Mouse (Mus musculus): Measurements from ENCODE around the gene Pde8b. TPM values are rescaled to one million over a fixed set of nuclear protein-coding genes. Genes with fewer than 3 reads are reported as not detected.

Pde8b gene
- polyA plus RNA-seq, 1 experiment from 2014 or later = 9.9 TPM

DNA sequence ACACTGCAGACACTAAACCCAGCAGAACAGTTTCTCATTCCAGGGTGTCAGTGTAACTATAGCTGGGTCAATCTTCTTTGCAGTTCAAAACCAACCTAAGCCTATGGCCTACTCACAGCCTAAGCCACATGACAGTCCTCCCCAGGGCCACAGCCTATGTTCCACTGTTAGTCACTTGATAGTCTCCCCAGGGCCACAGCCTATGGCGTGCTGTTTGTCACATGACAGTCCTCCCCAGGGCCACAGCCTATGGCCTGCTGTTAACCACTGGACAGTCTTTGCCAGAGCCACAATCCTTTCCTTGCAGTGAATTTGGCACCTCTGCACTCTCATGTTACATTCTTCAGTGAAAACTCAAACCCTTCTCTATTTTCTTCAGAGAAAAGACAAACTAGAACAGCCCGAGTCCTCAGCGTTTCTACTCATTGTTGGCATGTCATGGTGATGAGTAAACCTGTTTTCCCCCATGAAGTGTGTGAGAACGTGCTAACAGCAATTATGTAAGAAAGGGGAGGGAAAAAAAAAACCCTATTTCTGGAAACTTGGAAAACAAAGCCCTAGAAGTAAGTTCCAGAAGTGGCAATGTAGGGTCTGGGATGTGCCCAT, 147.0 kb downstream of the Pde8b start:
- no peak for ATAC-seq (ENCODE audit: low read depth)
- no peaks in the 10 kb centered on the region for H3K36me3 ChIP-seq (ENCODE audit: control insufficient read depth, insufficient read depth, low read length)
- no peaks in the 10 kb centered on the region for H3K4me1 ChIP-seq (ENCODE audit: control insufficient read depth, insufficient read depth, low read length)
- H3K9me3 ChIP-seq (ENCODE audit: control insufficient read depth, low read length) = no peaks in the 10 kb centered on the region
- H3K4me3 ChIP-seq (ENCODE audit: low read depth, low read length) = no peak overlapping the region
- H3K4me2 ChIP-seq (ENCODE audit: low read depth, low read length) = no peak overlapping the region
- H3K9ac ChIP-seq (replicated peaks; ENCODE audit: low read depth, low read length) = no peak overlapping the region
- 71% methylated on average over 4 of the region's 4 CpGs for WGBS
- no peak overlapping the region for H3K27ac ChIP-seq (ENCODE audit: low read depth, low read length)
- no peaks in the 10 kb centered on the region for H3K27me3 ChIP-seq (ENCODE audit: control insufficient read depth, insufficient read depth, low read length)

DNA sequence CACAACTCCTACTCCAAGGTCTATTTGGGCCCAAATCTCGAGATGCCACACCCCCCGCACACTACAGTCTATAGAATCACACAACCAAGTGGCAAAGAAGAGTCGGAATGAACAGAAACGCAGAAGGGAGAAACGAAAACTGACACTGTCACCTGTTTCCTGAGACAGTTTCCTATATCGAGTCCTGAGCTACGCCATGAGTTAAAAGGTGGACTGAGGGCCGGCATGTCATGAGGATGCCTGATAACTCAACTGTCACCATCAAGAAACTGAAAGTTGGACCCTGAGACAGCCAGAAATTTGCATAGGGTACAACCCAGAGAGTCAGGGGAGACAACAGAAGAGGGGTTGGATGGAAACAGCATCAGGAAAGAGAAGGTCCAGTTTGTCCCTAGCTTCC, 148.8 kb downstream of the Pde8b start:
- no peaks in the 10 kb centered on the region for H3K27me3 ChIP-seq (ENCODE audit: control insufficient read depth, insufficient read depth, low read length)
- no peak overlapping the region for H3K27ac ChIP-seq (ENCODE audit: low read depth, low read length)
- H3K4me1 ChIP-seq (ENCODE audit: control insufficient read depth, insufficient read depth, low read length) = no peaks in the 10 kb centered on the region
- WGBS = 93% methylated on average over 8 of the region's 8 CpGs
- H3K36me3 ChIP-seq (ENCODE audit: control insufficient read depth, insufficient read depth, low read length) = no peaks in the 10 kb centered on the region
- no peak overlapping the region for H3K4me3 ChIP-seq (ENCODE audit: low read depth, low read length)
- no peak overlapping the region for H3K9ac ChIP-seq (replicated peaks; ENCODE audit: low read depth, low read length)
- H3K4me2 ChIP-seq (ENCODE audit: low read depth, low read length) = no peak overlapping the region
- ATAC-seq (ENCODE audit: low read depth) = no peak
- H3K9me3 ChIP-seq (ENCODE audit: control insufficient read depth, low read length) = no peaks in the 10 kb centered on the region

DNA sequence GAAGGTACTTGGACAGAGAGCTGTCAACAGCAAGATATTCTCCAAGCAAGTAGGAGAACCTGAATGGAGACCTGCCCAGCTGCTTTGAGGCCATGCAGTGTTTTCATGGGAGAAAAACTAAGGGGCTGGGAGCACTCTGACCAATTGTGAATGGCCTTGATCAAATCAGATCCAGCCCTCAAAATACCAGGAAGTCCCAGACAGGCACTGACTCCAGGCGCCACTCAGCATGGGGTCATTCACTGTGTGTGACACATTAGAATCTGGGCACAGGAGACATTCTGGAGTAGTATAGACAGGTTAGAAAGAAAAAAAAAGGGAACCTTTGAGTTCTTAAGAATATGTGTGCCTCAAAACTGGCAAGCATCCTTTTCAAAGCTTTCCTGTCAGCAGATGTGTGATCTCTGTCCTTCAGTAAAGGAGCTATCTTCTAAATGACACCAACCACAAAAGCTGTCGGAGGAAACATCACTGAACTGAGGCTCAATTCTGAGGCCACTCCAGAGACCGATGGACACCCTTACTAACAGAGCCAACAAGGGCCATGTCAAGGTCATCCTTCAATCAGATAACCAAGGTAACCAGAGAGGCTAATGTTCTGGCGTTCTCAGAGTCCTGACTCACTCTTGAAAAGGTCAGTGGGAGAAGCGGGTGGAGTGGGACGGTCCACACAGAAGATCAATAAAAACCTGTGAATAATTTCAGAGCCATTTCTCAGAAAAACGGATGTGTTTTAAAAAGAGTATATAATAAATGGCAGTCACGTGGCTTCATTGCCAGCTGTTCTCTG, 151.0 kb downstream of the Pde8b start:
- Histone ChIP-seq H3K9ac (replicated peaks; ENCODE audit: low read depth, low read length) (no peak overlapping the region), H3K36me3 (ENCODE audit: control insufficient read depth, insufficient read depth, low read length) (no peaks in the 10 kb centered on the region), H3K27ac (ENCODE audit: low read depth, low read length) (no peak overlapping the region), H3K9me3 (ENCODE audit: control insufficient read depth, low read length) (no peaks in the 10 kb centered on the region), H3K4me2 (ENCODE audit: low read depth, low read length) (no peak overlapping the region), H3K27me3 (ENCODE audit: control insufficient read depth, insufficient read depth, low read length) (no peaks in the 10 kb centered on the region), H3K4me3 (ENCODE audit: low read depth, low read length) (no peak overlapping the region), H3K4me1 (ENCODE audit: control insufficient read depth, insufficient read depth, low read length) (no peaks in the 10 kb centered on the region)
- ATAC-seq (ENCODE audit: low read depth) = no peak
- WGBS = 76% methylated on average over 8 of the region's 8 CpGs

DNA sequence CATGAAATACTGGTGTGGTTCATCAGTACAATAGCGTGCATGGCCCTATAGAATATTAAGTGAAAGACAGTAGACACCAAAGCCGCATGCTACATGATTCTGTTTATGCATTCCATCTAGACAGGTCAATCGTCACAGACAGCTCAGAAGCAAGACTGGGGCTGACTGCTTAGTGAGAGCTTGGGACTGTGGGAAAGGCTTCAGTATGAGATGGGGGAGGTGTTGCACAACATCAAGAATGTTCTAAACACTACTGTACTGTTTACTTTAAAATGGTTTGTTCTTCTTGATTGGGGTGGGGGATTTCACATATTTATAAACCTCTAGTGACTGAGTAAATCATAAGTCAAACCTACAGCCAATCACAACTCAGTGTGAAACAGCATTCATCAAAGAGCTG, 153.5 kb downstream of the Pde8b start:
- Histone ChIP-seq H3K27ac (ENCODE audit: low read depth, low read length) (no peak overlapping the region), H3K4me1 (ENCODE audit: control insufficient read depth, insufficient read depth, low read length) (no peaks in the 10 kb centered on the region), H3K27me3 (ENCODE audit: control insufficient read depth, insufficient read depth, low read length) (no peaks in the 10 kb centered on the region), H3K9ac (replicated peaks; ENCODE audit: low read depth, low read length) (no peak overlapping the region), H3K4me2 (ENCODE audit: low read depth, low read length) (no peak overlapping the region), H3K9me3 (ENCODE audit: control insufficient read depth, low read length) (no peaks in the 10 kb centered on the region), H3K36me3 (ENCODE audit: control insufficient read depth, insufficient read depth, low read length) (no peaks in the 10 kb centered on the region), H3K4me3 (ENCODE audit: low read depth, low read length) (no peak overlapping the region)
- 82% methylated on average over 3 of the region's 3 CpGs for WGBS
- ATAC-seq (ENCODE audit: low read depth) = no peak

DNA sequence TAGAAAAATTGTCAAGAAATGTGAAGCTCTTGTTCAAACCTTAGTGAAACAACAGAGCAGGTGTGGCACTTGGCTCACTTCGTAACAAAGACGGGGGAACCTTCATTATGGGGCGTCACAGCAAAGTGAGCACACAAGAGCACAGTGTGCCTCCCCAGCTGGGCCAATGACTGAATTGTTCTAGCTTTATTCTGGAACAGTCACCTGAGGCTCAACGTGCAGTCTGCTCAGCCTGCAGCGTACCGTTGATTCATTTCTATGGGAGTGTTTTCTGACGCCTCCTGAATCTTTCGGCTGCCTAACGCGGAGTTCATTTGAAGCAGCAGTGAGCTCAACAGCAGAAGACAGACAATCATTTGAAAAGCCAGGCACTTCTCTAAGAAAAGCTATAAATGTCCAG, 154.3 kb downstream of the Pde8b start:
- no peaks in the 10 kb centered on the region for H3K36me3 ChIP-seq (ENCODE audit: control insufficient read depth, insufficient read depth, low read length)
- no peak overlapping the region for H3K27ac ChIP-seq (ENCODE audit: low read depth, low read length)
- no peak for ATAC-seq (ENCODE audit: low read depth)
- no peak overlapping the region for H3K4me2 ChIP-seq (ENCODE audit: low read depth, low read length)
- no peaks in the 10 kb centered on the region for H3K4me1 ChIP-seq (ENCODE audit: control insufficient read depth, insufficient read depth, low read length)
- no peaks in the 10 kb centered on the region for H3K27me3 ChIP-seq (ENCODE audit: control insufficient read depth, insufficient read depth, low read length)
- 33% methylated on average over 10 of the region's 10 CpGs for WGBS
- H3K9me3 ChIP-seq (ENCODE audit: control insufficient read depth, low read length) = no peaks in the 10 kb centered on the region
- no peak overlapping the region for H3K9ac ChIP-seq (replicated peaks; ENCODE audit: low read depth, low read length)
- no peak overlapping the region for H3K4me3 ChIP-seq (ENCODE audit: low read depth, low read length)

DNA sequence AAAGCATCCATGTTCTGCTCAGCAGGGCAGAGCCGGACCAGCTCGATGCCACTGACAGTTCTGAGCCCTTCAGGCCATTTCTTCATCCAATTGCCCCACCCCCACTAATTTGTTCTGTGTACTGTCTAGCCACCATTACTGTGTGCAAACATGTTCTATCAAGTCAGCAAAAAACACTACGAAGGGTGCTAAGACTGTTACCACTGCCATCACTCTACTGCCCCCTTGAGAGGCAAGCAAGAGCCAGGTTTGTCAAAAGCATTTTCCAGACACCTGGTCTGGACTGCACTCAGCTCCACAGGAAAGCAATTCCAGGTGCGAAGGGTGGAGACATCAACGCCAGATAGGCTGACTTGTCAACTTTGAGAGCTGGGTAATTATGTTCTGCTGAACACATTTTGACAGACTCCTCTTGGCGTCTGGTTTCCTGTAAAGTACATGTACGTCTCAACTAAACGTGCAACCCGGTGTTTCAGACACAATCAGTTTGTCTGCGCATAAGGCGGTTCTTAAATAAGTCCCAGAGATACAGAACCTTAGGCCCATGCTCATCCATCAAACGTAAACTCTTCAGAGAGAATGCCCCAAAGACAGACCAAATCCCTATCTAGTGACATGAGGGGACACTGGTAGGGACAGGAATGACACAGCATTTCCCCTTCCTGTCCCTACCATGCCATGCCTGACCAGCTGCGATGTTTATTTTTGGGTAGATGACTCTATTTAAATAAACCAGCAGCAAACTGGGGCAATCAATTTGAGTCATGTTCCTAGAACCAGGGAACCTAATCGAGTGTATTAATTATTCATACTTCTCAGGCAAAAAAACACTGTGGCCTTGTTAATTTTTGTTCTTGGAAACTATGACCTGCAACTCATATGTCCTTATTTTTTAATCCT, 158.3 kb downstream of the Pde8b start:
- ATAC-seq (ENCODE audit: low read depth) = no peak
- Histone ChIP-seq H3K4me3 (ENCODE audit: low read depth, low read length) (no peak overlapping the region), H3K9ac (replicated peaks; ENCODE audit: low read depth, low read length) (no peak overlapping the region), H3K36me3 (ENCODE audit: control insufficient read depth, insufficient read depth, low read length) (no peaks in the 10 kb centered on the region), H3K27me3 (ENCODE audit: control insufficient read depth, insufficient read depth, low read length) (no peaks in the 10 kb centered on the region), H3K27ac (ENCODE audit: low read depth, low read length) (no peak overlapping the region), H3K4me1 (ENCODE audit: control insufficient read depth, insufficient read depth, low read length) (no peaks in the 10 kb centered on the region), H3K4me2 (ENCODE audit: low read depth, low read length) (no peak overlapping the region), H3K9me3 (ENCODE audit: control insufficient read depth, low read length) (no peaks in the 10 kb centered on the region)
- 88% methylated on average over 14 of the region's 14 CpGs for WGBS

DNA sequence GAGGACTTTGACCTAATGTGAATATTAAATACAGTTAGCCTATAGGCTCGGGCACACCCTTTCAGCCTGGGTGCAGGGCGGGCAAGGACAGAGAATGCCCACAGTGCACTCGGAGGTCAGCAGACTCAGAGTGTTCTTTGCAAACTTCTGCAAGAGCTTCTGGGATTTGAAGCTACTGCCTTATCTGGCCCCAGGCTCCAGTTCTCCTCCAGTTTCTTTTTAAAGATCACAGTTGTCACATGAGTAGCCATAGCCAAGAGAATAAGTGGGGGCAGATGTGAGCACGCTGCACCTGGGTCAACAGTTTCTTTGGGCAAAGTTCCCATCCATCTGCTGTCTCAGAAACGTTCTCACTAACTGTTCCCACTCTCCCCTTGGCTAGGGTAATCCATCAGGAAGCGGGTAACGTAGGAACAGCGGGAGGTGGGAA, 162.8 kb downstream of the Pde8b start:
- H3K4me1 ChIP-seq (ENCODE audit: control insufficient read depth, insufficient read depth, low read length) = no peaks in the 10 kb centered on the region
- no peak overlapping the region for H3K9ac ChIP-seq (replicated peaks; ENCODE audit: low read depth, low read length)
- H3K9me3 ChIP-seq (ENCODE audit: control insufficient read depth, low read length) = no peaks in the 10 kb centered on the region
- ATAC-seq (ENCODE audit: low read depth) = no peak
- 77% methylated on average over 8 of the region's 8 CpGs for WGBS
- no peaks in the 10 kb centered on the region for H3K36me3 ChIP-seq (ENCODE audit: control insufficient read depth, insufficient read depth, low read length)
- H3K4me3 ChIP-seq (ENCODE audit: low read depth, low read length) = no peak overlapping the region
- H3K27me3 ChIP-seq (ENCODE audit: control insufficient read depth, insufficient read depth, low read length) = no peaks in the 10 kb centered on the region
- no peak overlapping the region for H3K4me2 ChIP-seq (ENCODE audit: low read depth, low read length)
- no peak overlapping the region for H3K27ac ChIP-seq (ENCODE audit: low read depth, low read length)

DNA sequence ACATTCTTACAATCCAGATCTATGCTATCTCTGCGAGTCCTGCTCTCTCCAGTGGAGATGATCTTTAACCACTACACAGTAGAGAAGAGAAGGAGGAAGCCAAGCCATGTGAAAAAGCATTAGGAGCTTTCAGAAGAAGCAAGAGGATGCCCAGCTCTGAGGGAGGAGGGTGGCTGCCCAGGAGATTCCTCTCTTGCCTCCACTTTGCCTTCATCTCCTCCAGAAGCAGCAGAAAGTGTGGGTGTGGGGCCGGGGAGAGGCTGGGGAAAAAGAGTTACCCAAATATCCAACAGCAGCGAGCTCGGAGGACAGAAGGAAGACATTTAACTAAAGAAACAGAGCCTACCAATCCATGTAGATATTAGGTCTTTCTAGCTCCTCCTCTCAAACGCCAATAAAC, 164.1 kb downstream of the Pde8b start:
- no peaks in the 10 kb centered on the region for H3K4me1 ChIP-seq (ENCODE audit: control insufficient read depth, insufficient read depth, low read length)
- WGBS = 79% methylated on average over 5 of the region's 5 CpGs
- H3K27me3 ChIP-seq (ENCODE audit: control insufficient read depth, insufficient read depth, low read length) = no peaks in the 10 kb centered on the region
- no peak overlapping the region for H3K4me3 ChIP-seq (ENCODE audit: low read depth, low read length)
- H3K4me2 ChIP-seq (ENCODE audit: low read depth, low read length) = no peak overlapping the region
- ATAC-seq (ENCODE audit: low read depth) = no peak
- no peak overlapping the region for H3K9ac ChIP-seq (replicated peaks; ENCODE audit: low read depth, low read length)
- no peak overlapping the region for H3K27ac ChIP-seq (ENCODE audit: low read depth, low read length)
- no peaks in the 10 kb centered on the region for H3K36me3 ChIP-seq (ENCODE audit: control insufficient read depth, insufficient read depth, low read length)
- no peaks in the 10 kb centered on the region for H3K9me3 ChIP-seq (ENCODE audit: control insufficient read depth, low read length)

DNA sequence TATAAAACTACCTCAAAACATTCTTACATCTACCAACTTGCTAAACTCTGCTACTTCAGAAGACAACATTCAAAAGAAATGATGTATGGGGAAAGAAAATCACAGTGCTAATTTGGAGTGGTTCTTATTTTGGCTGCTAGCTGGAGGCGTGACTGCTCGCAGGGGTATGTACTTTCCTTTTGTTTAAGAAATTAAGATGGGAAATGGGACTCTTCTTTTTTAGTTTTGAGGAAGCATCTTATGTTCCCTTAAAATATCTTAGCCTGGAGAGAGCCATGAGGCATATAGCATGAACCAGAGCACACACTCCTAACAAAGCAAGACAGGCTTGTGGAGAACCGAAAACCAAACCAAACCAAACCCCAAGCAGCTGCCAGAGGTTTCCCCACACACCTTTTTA, 167.5 kb downstream of the Pde8b start:
- Histone ChIP-seq H3K27ac (ENCODE audit: low read depth, low read length) (no peak overlapping the region), H3K9me3 (ENCODE audit: control insufficient read depth, low read length) (no peaks in the 10 kb centered on the region), H3K4me1 (ENCODE audit: control insufficient read depth, insufficient read depth, low read length) (no peaks in the 10 kb centered on the region), H3K4me3 (ENCODE audit: low read depth, low read length) (no peak overlapping the region), H3K9ac (replicated peaks; ENCODE audit: low read depth, low read length) (no peak overlapping the region), H3K4me2 (ENCODE audit: low read depth, low read length) (no peak overlapping the region), H3K36me3 (ENCODE audit: control insufficient read depth, insufficient read depth, low read length) (no peaks in the 10 kb centered on the region), H3K27me3 (ENCODE audit: control insufficient read depth, insufficient read depth, low read length) (no peaks in the 10 kb centered on the region)
- no peak for ATAC-seq (ENCODE audit: low read depth)
- WGBS = 97% methylated on average over 3 of the region's 3 CpGs
